Mouse (Mus musculus): ENCODE measurements around the gene Zfp341. TPM values are rescaled to one million over a fixed set of nuclear protein-coding genes. Genes with fewer than 3 reads are reported as not detected.
A peak's percentile ranks its signal among the peaks of the same experiment; 100 is the strongest.

Zfp341 gene
- polyA plus RNA-seq, 1 experiment from 2014 or later, result 2.0 TPM

- no peak for ATAC-seq (ENCODE audit: low read depth)
- peaks cover 15% of the 10 kb centered on the region; the same call in 1 of the 2 replicates for H3K4me1 ChIP-seq (ENCODE audit: control insufficient read depth, insufficient read depth, low read length)
- no peak overlapping the region for H3K27ac ChIP-seq (ENCODE audit: low read depth, low read length)
- no peaks in the 10 kb centered on the region for H3K36me3 ChIP-seq (ENCODE audit: control insufficient read depth, insufficient read depth, low read length)
- H3K27me3 ChIP-seq (ENCODE audit: control insufficient read depth, insufficient read depth, low read length), result no peaks in the 10 kb centered on the region
- H3K9ac ChIP-seq (replicated peaks; ENCODE audit: low read depth, low read length), result no peak overlapping the region
- H3K4me3 ChIP-seq (ENCODE audit: low read depth, low read length), result no peak overlapping the region
- WGBS, result 64% methylated on average over 4 of the region's 4 CpGs
- H3K4me2 ChIP-seq (ENCODE audit: low read depth, low read length), result peak overlapping the region; percentile 95
- no peaks in the 10 kb centered on the region for H3K9me3 ChIP-seq (ENCODE audit: control insufficient read depth, low read length)
Observed at GRCm38 (mm10) chr2:154570666-154571065, 42.4 kb upstream of the Zfp341 start.

DNA sequence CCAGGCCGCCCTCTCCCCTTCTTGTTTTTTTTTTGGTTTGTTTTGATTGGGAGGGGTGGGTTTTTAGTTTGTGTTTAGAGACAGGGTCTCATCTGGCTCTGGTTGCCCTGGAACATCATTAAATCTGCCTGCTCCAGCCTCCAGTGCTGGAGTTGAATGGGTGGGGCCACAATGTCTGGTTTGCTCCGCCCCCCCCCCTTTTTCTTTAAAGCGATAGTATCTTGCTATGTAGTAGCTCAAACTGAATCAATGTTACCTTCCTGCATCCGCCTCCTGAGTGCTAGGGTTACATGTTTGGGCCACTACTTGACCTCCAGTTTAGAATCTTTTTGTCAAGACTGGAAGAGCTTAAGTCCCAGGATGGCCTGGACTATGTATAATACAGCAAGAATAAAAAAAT, 41.8 kb upstream of the Zfp341 start:
- Histone ChIP-seq H3K4me1 (ENCODE audit: control insufficient read depth, insufficient read depth, low read length) (peaks cover 13% of the 10 kb centered on the region; the same call in 1 of the 2 replicates), H3K27ac (ENCODE audit: low read depth, low read length) (no peak overlapping the region), H3K9ac (replicated peaks; ENCODE audit: low read depth, low read length) (no peak overlapping the region), H3K4me3 (ENCODE audit: low read depth, low read length) (no peak overlapping the region), H3K27me3 (ENCODE audit: control insufficient read depth, insufficient read depth, low read length) (no peaks in the 10 kb centered on the region), H3K4me2 (ENCODE audit: low read depth, low read length) (no peak overlapping the region), H3K9me3 (ENCODE audit: control insufficient read depth, low read length) (no peaks in the 10 kb centered on the region), H3K36me3 (ENCODE audit: control insufficient read depth, insufficient read depth, low read length) (no peaks in the 10 kb centered on the region)
- 88% methylated on average over 4 of the region's 4 CpGs for WGBS
- no peak for ATAC-seq (ENCODE audit: low read depth)

DNA sequence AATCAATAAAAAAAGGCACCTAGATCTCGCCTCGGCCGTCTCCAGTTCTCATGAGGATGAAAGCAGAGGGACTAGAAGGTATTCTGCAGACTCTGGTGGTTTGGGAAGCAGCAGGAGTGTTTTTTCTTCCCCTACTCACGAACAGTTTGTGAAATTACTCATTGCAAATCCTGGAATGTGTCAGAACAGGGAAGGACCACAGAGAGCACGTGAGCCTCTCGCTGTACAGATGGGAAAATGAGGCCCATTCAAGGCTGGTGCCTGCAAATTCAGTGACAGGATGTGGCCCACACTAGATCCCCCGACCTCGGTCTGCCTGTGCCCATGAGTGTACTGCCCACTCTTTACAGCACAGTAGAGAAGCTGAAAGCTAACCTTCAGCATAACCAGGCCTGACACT, 41.1 kb upstream of the Zfp341 start:
- 69% methylated on average over 8 of the region's 8 CpGs for WGBS
- H3K4me3 ChIP-seq (ENCODE audit: low read depth, low read length), result no peak overlapping the region

GRCm38 (mm10) chr2:154572996-154573395, 40.1 kb upstream of the Zfp341 start:
- Histone ChIP-seq H3K9ac (replicated peaks; ENCODE audit: low read depth, low read length) (no peak overlapping the region), H3K9me3 (ENCODE audit: control insufficient read depth, low read length) (no peaks in the 10 kb centered on the region), H3K36me3 (ENCODE audit: control insufficient read depth, insufficient read depth, low read length) (no peaks in the 10 kb centered on the region), H3K4me1 (ENCODE audit: control insufficient read depth, insufficient read depth, low read length) (peaks cover 17% of the 10 kb centered on the region; the same call in 1 of the 2 replicates), H3K27ac (ENCODE audit: low read depth, low read length) (no peak overlapping the region), H3K4me3 (ENCODE audit: low read depth, low read length) (no peak overlapping the region), H3K4me2 (ENCODE audit: low read depth, low read length) (no peak overlapping the region), H3K27me3 (ENCODE audit: control insufficient read depth, insufficient read depth, low read length) (no peaks in the 10 kb centered on the region)
- ATAC-seq (ENCODE audit: low read depth), result no peak
- 86% methylated on average over 3 of the region's 3 CpGs for WGBS

More for the DNA sequence above, 41.1 kb upstream of the Zfp341 start:
- H3K27me3 ChIP-seq (ENCODE audit: control insufficient read depth, insufficient read depth, low read length), result no peaks in the 10 kb centered on the region
- H3K4me2 ChIP-seq (ENCODE audit: low read depth, low read length), result no peak overlapping the region
- no peak overlapping the region for H3K9ac ChIP-seq (replicated peaks; ENCODE audit: low read depth, low read length)
- H3K27ac ChIP-seq (ENCODE audit: low read depth, low read length), result no peak overlapping the region
- no peaks in the 10 kb centered on the region for H3K36me3 ChIP-seq (ENCODE audit: control insufficient read depth, insufficient read depth, low read length)
- H3K9me3 ChIP-seq (ENCODE audit: control insufficient read depth, low read length), result no peaks in the 10 kb centered on the region
- no peak for ATAC-seq (ENCODE audit: low read depth)
- H3K4me1 ChIP-seq (ENCODE audit: control insufficient read depth, insufficient read depth, low read length), result peaks cover 13% of the 10 kb centered on the region; the same call in 1 of the 2 replicates

- no peak overlapping the region for H3K9ac ChIP-seq (replicated peaks; ENCODE audit: low read depth, low read length)
- H3K4me3 ChIP-seq (ENCODE audit: low read depth, low read length), result no peak overlapping the region
- 0 out of 2 replicates have a peak, but pooled peaks cover 7% of the 10 kb centered on the region for H3K4me1 ChIP-seq (ENCODE audit: control insufficient read depth, insufficient read depth, low read length)
- H3K27me3 ChIP-seq (ENCODE audit: control insufficient read depth, insufficient read depth, low read length), result no peaks in the 10 kb centered on the region
- 26% methylated on average over 7 of the region's 7 CpGs for WGBS
- no peak overlapping the region for H3K4me2 ChIP-seq (ENCODE audit: low read depth, low read length)
- H3K36me3 ChIP-seq (ENCODE audit: control insufficient read depth, insufficient read depth, low read length), result no peaks in the 10 kb centered on the region
- no peak overlapping the region for H3K27ac ChIP-seq (ENCODE audit: low read depth, low read length)
- no peak for ATAC-seq (ENCODE audit: low read depth)
- H3K9me3 ChIP-seq (ENCODE audit: control insufficient read depth, low read length), result no peaks in the 10 kb centered on the region
Observed at GRCm38 (mm10) chr2:154574271-154574670, 38.8 kb upstream of the Zfp341 start.

- 23% methylated on average over 12 of the region's 12 CpGs for WGBS
- no peaks in the 10 kb centered on the region for H3K36me3 ChIP-seq (ENCODE audit: control insufficient read depth, insufficient read depth, low read length)
- no peak overlapping the region for H3K9ac ChIP-seq (replicated peaks; ENCODE audit: low read depth, low read length)
- no peak overlapping the region for H3K4me2 ChIP-seq (ENCODE audit: low read depth, low read length)
- no peak overlapping the region for H3K4me3 ChIP-seq (ENCODE audit: low read depth, low read length)
- peak overlapping the region; percentile 44; the same call in 1 of the 2 replicates for H3K27ac ChIP-seq (ENCODE audit: low read depth, low read length)
- no peaks in the 10 kb centered on the region for H3K27me3 ChIP-seq (ENCODE audit: control insufficient read depth, insufficient read depth, low read length)
- H3K4me1 ChIP-seq (ENCODE audit: control insufficient read depth, insufficient read depth, low read length), result 0 out of 2 replicates have a peak, but pooled peaks cover 7% of the 10 kb centered on the region
- H3K9me3 ChIP-seq (ENCODE audit: control insufficient read depth, low read length), result no peaks in the 10 kb centered on the region
- ATAC-seq (ENCODE audit: low read depth), result peak; percentile 63; the same call in 1 of the 2 replicates
Observed at GRCm38 (mm10) chr2:154576876-154577743, 36.0 kb upstream of the Zfp341 start.

- H3K27me3 ChIP-seq (ENCODE audit: control insufficient read depth, insufficient read depth, low read length), result no peaks in the 10 kb centered on the region
- H3K9me3 ChIP-seq (ENCODE audit: control insufficient read depth, low read length), result no peaks in the 10 kb centered on the region
- 65% methylated on average over 6 of the region's 6 CpGs for WGBS
- H3K4me3 ChIP-seq (ENCODE audit: low read depth, low read length), result no peak overlapping the region
- no peak overlapping the region for H3K4me2 ChIP-seq (ENCODE audit: low read depth, low read length)
- no peak for ATAC-seq (ENCODE audit: low read depth)
- H3K36me3 ChIP-seq (ENCODE audit: control insufficient read depth, insufficient read depth, low read length), result no peaks in the 10 kb centered on the region
- H3K9ac ChIP-seq (replicated peaks; ENCODE audit: low read depth, low read length), result no peak overlapping the region
- 0 out of 2 replicates have a peak, but pooled peaks cover 7% of the 10 kb centered on the region for H3K4me1 ChIP-seq (ENCODE audit: control insufficient read depth, insufficient read depth, low read length)
- H3K27ac ChIP-seq (ENCODE audit: low read depth, low read length), result peak overlapping the region; percentile 44; the same call in 1 of the 2 replicates
Observed at GRCm38 (mm10) chr2:154577744-154578067, 35.4 kb upstream of the Zfp341 start.

- no peak overlapping the region for H3K27ac ChIP-seq (ENCODE audit: low read depth, low read length)
- no peak for ATAC-seq (ENCODE audit: low read depth)
Observed at GRCm38 (mm10) chr2:154580586-154580985, 32.5 kb upstream of the Zfp341 start.

GRCm38 (mm10) chr2:154581421-154581820, 31.7 kb upstream of the Zfp341 start:
- 93% methylated on average over 1 of the region's 1 CpGs for WGBS
- Histone ChIP-seq H3K36me3 (ENCODE audit: control insufficient read depth, insufficient read depth, low read length) (no peaks in the 10 kb centered on the region), H3K4me1 (ENCODE audit: control insufficient read depth, insufficient read depth, low read length) (0 out of 2 replicates have a peak, but pooled peaks cover 8% of the 10 kb centered on the region), H3K27me3 (ENCODE audit: control insufficient read depth, insufficient read depth, low read length) (no peaks in the 10 kb centered on the region), H3K9ac (replicated peaks; ENCODE audit: low read depth, low read length) (no peak overlapping the region), H3K27ac (ENCODE audit: low read depth, low read length) (no peak overlapping the region), H3K9me3 (ENCODE audit: control insufficient read depth, low read length) (no peaks in the 10 kb centered on the region), H3K4me3 (ENCODE audit: low read depth, low read length) (no peak overlapping the region), H3K4me2 (ENCODE audit: low read depth, low read length) (no peak overlapping the region)
- no peak for ATAC-seq (ENCODE audit: low read depth)

More at GRCm38 (mm10) chr2:154580586-154580985, 32.5 kb upstream of the Zfp341 start:
- Histone ChIP-seq H3K27me3 (ENCODE audit: control insufficient read depth, insufficient read depth, low read length) (no peaks in the 10 kb centered on the region), H3K9me3 (ENCODE audit: control insufficient read depth, low read length) (no peaks in the 10 kb centered on the region), H3K4me1 (ENCODE audit: control insufficient read depth, insufficient read depth, low read length) (0 out of 2 replicates have a peak, but pooled peaks cover 8% of the 10 kb centered on the region), H3K9ac (replicated peaks; ENCODE audit: low read depth, low read length) (no peak overlapping the region), H3K4me3 (ENCODE audit: low read depth, low read length) (no peak overlapping the region), H3K36me3 (ENCODE audit: control insufficient read depth, insufficient read depth, low read length) (no peaks in the 10 kb centered on the region), H3K4me2 (ENCODE audit: low read depth, low read length) (no peak overlapping the region)
- 83% methylated on average over 8 of the region's 8 CpGs for WGBS

All from neural tube, embryonic 14.5 days (tissue).